Mouse (Mus musculus): ENCODE measurements around the gene Eml4. TPM values are rescaled to one million over a fixed set of nuclear protein-coding genes. Genes with fewer than 3 reads are reported as not detected.

Gene Eml4
- polyA plus RNA-seq, 1 experiment, result 8.9 TPM

DNA sequence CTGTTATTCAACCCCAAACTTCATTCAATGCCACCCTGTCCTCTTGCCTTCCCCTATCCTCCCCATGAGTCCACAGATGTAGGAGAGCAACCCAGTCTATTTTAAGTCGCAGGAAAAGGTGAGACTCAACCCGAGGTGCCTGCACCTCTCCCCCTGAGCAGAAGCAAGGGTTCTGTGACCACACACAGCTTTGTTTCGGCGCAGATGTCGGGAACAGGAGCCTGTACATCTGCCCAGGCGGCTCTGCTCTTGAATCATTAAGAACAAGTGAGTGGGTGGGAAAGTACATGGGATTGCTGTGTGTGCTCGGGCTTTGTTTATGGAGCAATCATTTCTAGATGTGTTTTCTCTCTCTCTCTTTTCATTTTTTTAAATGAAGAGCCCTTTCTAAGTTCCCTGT is 174.0 kb downstream of the Eml4 start:
- H3K4me3 ChIP-seq (replicated peaks; ENCODE audit: control insufficient read depth, low read depth, low read length), result no peak overlapping the region
- H3K27ac ChIP-seq (ENCODE audit: control insufficient read depth, insufficient read depth, low read depth, low read length, poor library complexity), result no peak overlapping the region
- peaks cover 1% of the 10 kb centered on the region; the same call in 1 of the 2 replicates for H3K4me1 ChIP-seq (ENCODE audit: control insufficient read depth, insufficient read depth, low read length)
- WGBS, result 74% methylated on average over 7 of the region's 7 CpGs
- TF ChIP-seq POLR2A (IDR thresholded peaks at IDR 0.05; ENCODE audit: borderline replicate concordance, control insufficient read depth, low read depth, low read length), result no peak
- no peak for TF ChIP-seq CTCF (IDR thresholded peaks at IDR 0.05; ENCODE audit: control insufficient read depth, insufficient read depth, low read length)

GRCm38 (mm10) chr17:83525596-83525995 is 174.9 kb downstream of the Eml4 start:
- TF ChIP-seq CTCF (IDR thresholded peaks at IDR 0.05; ENCODE audit: control insufficient read depth, insufficient read depth, low read length), result no peak
- no peak for TF ChIP-seq POLR2A (IDR thresholded peaks at IDR 0.05; ENCODE audit: borderline replicate concordance, control insufficient read depth, low read depth, low read length)
- 12% methylated on average over 8 of the region's 8 CpGs for WGBS
- peaks cover 1% of the 10 kb centered on the region; the same call in 1 of the 2 replicates for H3K4me1 ChIP-seq (ENCODE audit: control insufficient read depth, insufficient read depth, low read length)
- H3K4me3 ChIP-seq (replicated peaks; ENCODE audit: control insufficient read depth, low read depth, low read length), result no peak overlapping the region
- H3K27ac ChIP-seq (ENCODE audit: control insufficient read depth, insufficient read depth, low read depth, low read length, poor library complexity), result no peak overlapping the region

DNA sequence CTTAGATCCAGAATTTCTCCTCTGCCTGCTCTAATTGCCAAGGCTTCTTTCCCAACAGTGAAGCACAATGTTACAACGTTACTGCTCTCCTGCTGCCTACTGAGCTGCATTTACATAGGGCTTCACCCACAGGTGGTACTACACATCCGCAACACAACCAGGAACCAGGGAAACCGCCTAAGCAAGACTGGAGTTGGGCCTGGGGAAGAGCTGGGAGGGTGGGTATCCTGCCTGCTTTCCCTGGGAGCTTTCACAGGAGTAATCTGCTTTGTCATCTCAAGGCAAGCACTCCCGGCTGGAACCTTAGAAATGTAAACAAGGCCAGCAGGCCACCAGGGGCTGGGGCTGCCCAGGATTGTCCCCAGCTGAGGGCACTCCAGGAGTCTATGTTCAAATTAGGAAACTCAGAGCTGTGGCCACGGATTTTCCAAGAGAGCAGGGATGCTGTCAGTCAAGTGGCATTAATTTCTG is 175.4 kb downstream of the Eml4 start:
- TF ChIP-seq POLR2A (IDR thresholded peaks at IDR 0.05; ENCODE audit: borderline replicate concordance, control insufficient read depth, low read depth, low read length) (no peak), CTCF (IDR thresholded peaks at IDR 0.05; ENCODE audit: control insufficient read depth, insufficient read depth, low read length) (no peak)
- Histone ChIP-seq H3K4me3 (replicated peaks; ENCODE audit: control insufficient read depth, low read depth, low read length) (no peak overlapping the region), H3K27ac (ENCODE audit: control insufficient read depth, insufficient read depth, low read depth, low read length, poor library complexity) (no peak overlapping the region), H3K4me1 (ENCODE audit: control insufficient read depth, insufficient read depth, low read length) (peaks cover 1% of the 10 kb centered on the region; the same call in 1 of the 2 replicates)
- 40% methylated on average over 5 of the region's 5 CpGs for WGBS

DNA sequence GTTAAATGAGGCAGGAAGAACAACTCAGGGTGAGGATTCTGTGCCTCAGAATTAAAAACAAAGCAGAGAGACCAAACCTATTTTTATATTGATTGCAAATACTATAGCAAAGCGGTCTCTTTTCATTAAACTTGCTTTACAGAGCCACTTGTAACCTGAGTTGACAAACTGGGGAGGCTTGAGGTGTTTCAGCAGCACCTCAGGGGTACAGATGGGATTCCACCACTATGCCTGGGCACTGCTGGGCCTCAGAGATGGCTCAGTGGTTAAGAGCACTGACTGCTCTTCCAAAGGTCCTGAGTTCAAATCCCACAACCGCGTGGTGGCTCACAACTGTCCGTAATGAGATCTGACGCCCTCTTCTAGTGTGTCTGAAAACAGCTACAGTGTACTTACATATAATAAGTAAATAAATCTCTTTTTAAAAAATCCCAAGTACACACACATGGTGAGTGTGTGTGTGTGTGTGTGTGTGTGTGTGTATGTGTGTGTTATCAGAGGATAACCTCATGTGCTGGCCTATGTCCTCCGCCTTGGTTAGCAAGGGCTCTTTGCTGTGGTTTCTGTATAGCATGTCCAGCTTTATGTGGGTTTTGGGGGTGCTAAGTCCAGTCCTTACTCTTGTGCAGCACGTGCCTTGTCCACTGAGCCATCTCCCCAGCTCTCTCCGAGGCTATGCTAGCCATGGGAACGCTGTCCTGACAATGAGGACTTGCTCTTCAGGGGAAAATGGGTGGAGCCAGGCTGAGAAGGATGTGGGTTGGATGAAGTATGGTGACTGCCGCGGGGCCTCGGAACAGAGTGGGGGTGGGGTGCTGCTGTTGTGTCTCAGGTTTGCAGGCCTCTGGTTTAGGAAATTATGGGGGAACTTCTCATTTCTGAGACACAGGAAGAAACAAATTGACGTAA is 176.1 kb downstream of the Eml4 start:
- TF ChIP-seq POLR2A (IDR thresholded peaks at IDR 0.05; ENCODE audit: borderline replicate concordance, control insufficient read depth, low read depth, low read length), result no peak
- TF ChIP-seq CTCF (IDR thresholded peaks at IDR 0.05; ENCODE audit: control insufficient read depth, insufficient read depth, low read length), result no peak
- Histone ChIP-seq H3K4me1 (ENCODE audit: control insufficient read depth, insufficient read depth, low read length) (peaks cover 1% of the 10 kb centered on the region; the same call in 1 of the 2 replicates), H3K27ac (ENCODE audit: control insufficient read depth, insufficient read depth, low read depth, low read length, poor library complexity) (no peak overlapping the region), H3K4me3 (replicated peaks; ENCODE audit: control insufficient read depth, low read depth, low read length) (no peak overlapping the region)
- WGBS, result 36% methylated on average over 13 of the region's 13 CpGs

DNA sequence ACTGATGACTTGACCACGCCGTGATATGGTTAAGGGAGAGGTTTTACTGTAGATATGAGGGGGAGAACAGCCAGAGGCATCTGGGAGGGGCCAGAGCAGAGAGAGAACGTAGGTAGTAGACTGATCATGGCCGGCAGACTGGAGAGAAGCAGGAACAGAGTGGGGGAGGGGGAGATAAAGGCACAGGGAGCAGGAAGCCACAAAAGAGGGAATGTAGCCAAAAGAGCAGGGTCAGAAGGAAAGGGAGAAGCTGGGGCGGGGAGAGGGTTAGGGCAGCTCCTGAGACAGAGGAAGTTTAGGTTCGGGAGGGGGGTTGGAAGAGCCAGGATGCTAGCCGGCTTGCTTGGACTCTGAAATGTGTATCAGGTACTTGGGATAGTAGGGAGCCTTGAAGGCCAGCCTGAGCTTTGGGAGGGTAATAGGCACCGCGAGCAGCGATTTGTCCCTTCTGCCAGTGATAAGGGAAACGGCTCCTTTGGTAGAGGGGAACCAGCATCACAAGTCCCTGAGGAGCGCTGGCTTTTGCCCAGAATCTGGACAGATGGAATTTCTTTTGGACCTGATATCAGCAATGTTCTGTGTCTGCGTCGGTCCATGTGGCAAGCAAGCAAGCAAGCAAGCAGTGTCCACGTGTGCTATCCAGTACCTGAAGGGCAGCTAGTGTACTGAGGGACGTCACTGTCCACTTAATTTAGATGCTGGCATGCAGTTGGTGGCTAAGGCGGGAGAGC is 177.1 kb downstream of the Eml4 start:
- peaks cover 1% of the 10 kb centered on the region; the same call in 1 of the 2 replicates for H3K4me1 ChIP-seq (ENCODE audit: control insufficient read depth, insufficient read depth, low read length)
- no peak for TF ChIP-seq CTCF (IDR thresholded peaks at IDR 0.05; ENCODE audit: control insufficient read depth, insufficient read depth, low read length)
- TF ChIP-seq POLR2A (IDR thresholded peaks at IDR 0.05; ENCODE audit: borderline replicate concordance, control insufficient read depth, low read depth, low read length), result no peak
- WGBS, result 31% methylated on average over 17 of the region's 17 CpGs
- no peak overlapping the region for H3K27ac ChIP-seq (ENCODE audit: control insufficient read depth, insufficient read depth, low read depth, low read length, poor library complexity)
- H3K4me3 ChIP-seq (replicated peaks; ENCODE audit: control insufficient read depth, low read depth, low read length), result no peak overlapping the region

Other genes starting within 250 kb of the Eml4 start
- 3.0 TPM in 1 of 2 replicates, not detected in the other for gene Pkdcc, start 135.6 kb upstream of the Eml4 start, polyA plus RNA-seq (2011; ENCODE audit: insufficient read depth, insufficient read length, low replicate concordance, missing spikeins)
- gene Cox7a2l, start 166.4 kb downstream of the Eml4 start, polyA plus RNA-seq (2011; ENCODE audit: insufficient read depth, insufficient read length, low replicate concordance, missing spikeins), result 169 and 259 TPM in 2 replicates

Measured in bone marrow, adult 2 months (tissue).